Mouse (Mus musculus): ENCODE measurements around the gene Unc80. TPM values are rescaled to one million over a fixed set of nuclear protein-coding genes. Genes with fewer than 3 reads are reported as not detected.

Unc80 gene
- polyA plus RNA-seq, 1 experiment, result 8.0 TPM

GRCm38 (mm10) chr1:66730581-66730980, 262.4 kb downstream of the Unc80 start:
- no peak for DNase-seq (ENCODE audit: low read depth)
- TF ChIP-seq CTCF (IDR thresholded peaks at IDR 0.05; ENCODE audit: borderline replicate concordance, extremely low read depth, insufficient read depth, insufficient read length) (no peak), POLR2A (IDR thresholded peaks at IDR 0.05; ENCODE audit: borderline replicate concordance, extremely low read depth, insufficient read depth, insufficient read length, poor library complexity, severe bottlenecking) (no peak)

Other genes starting within 250 kb of the Unc80 start
- 24.2 and 25.1 TPM in 2 replicates for gene Rpe, start 232.5 kb downstream of the Unc80 start, polyA plus RNA-seq (2012; rRNA removed)

Data from brain, embryonic 14.5 days (tissue).